Mouse (Mus musculus): ENCODE measurements around the gene Zfp281. TPM values are rescaled to one million over a fixed set of nuclear protein-coding genes. Genes with fewer than 3 reads are reported as not detected.

Zfp281 gene
- 33.6 and 37.0 TPM in 2 replicates for polyA plus RNA-seq (2016; fragmentation: Nextera tagmentation; extraction: Ambion mirVana)

- H3K9ac ChIP-seq, result peak within 1 kb of the TSS; percentile 97
- H3K4me3 ChIP-seq, result peak within 1 kb of the TSS; percentile 90
- peak; percentile 98 for ATAC-seq (ENCODE audit: low FRiP score)
- peaks cover 20% of the 10 kb centered on the region for H3K36me3 ChIP-seq
- H3K4me2 ChIP-seq (replicated peaks), result peak within 1 kb of the TSS; percentile 93
- H3K4me1 ChIP-seq, result peaks cover 33% of the 10 kb centered on the region
- 2% methylated on average over 45 of the region's 45 CpGs for WGBS
- peak within 1 kb of the TSS; percentile 91 for H3K27ac ChIP-seq
- H3K9me3 ChIP-seq (replicated peaks), result no peaks in the 10 kb centered on the region
- H3K27me3 ChIP-seq, result no peaks in the 10 kb centered on the region
Observed at GRCm38 (mm10) chr1:136624146-136625018, at the start of gene Zfp281. Gene Zfp281, plus strand, starts transcription at chr1:136624901.

DNA sequence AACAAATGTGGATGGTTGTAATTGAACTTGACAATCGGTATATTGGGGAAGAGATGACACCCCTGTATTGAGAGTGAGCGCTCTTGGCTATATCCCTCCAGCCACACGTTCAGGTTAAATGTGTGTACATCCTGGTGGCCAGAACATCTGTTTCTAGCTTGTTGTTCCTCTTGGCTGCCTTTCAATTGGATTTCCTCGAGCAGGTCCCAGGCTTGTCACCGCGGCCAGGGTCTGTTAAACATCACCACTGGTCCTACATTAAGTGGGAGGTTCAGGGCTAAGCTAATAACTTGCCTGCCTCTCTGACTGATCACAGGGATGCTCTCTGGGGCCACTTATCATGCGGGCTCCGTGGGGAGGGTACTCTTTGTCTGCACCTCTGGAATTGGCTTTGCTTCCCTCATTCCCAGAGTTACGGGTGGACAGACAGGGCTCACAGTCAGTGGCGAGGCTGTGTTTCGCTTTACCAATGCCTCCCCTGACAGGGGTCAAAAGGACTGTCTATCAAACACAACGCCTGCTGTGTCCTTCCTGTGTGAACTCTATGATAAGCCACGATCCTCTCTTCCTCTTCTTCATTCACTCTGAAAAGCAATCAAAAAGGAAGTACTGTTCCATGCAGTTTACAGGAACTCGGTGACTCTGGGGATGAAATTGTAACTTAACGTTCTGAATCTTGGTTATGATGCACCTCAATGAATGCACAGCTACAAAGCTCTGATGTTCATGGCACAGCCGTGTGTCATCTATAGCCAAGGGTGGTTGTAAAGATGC, 46.6 kb upstream of the Zfp281 start:
- Histone ChIP-seq H3K27ac (no peak overlapping the region), H3K36me3 (no peaks in the 10 kb centered on the region), H3K4me1 (peaks cover 8% of the 10 kb centered on the region), H3K4me3 (no peak overlapping the region), H3K9ac (no peak overlapping the region), H3K9me3 (replicated peaks) (no peaks in the 10 kb centered on the region), H3K4me2 (replicated peaks) (no peak overlapping the region), H3K27me3 (no peaks in the 10 kb centered on the region)
- ATAC-seq (ENCODE audit: low FRiP score), result peak; percentile 78
- WGBS, result 30% methylated on average over 16 of the region's 16 CpGs

DNA sequence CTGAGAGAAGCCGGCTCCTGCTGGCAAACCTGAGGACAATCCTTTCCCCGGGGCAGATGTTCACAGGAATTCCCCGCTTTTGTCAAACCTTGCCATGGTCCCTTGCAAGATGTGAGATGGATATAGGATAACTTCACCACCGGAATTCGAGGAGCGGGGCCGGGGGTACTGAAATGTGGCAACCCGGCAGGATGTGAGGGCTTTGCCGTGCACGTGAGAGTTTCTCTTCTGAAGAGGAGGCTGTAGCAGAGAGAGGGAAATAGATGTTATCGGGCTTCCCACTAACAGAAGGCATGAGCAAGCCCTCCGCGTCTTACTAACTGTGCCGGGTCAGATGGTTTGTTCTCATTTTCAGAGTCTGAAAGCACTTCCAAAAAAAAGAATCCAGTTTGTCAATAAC, 45.3 kb upstream of the Zfp281 start:
- Histone ChIP-seq H3K27ac (no peak overlapping the region), H3K4me1 (peaks cover 8% of the 10 kb centered on the region), H3K9ac (no peak overlapping the region), H3K4me3 (no peak overlapping the region), H3K27me3 (no peaks in the 10 kb centered on the region), H3K9me3 (replicated peaks) (no peaks in the 10 kb centered on the region), H3K36me3 (no peaks in the 10 kb centered on the region), H3K4me2 (replicated peaks) (no peak overlapping the region)
- no peak for ATAC-seq (ENCODE audit: low FRiP score)
- 83% methylated on average over 14 of the region's 14 CpGs for WGBS

- 91% methylated on average over 8 of the region's 8 CpGs for WGBS
- no peak overlapping the region for H3K4me3 ChIP-seq
- peaks cover 8% of the 10 kb centered on the region for H3K4me1 ChIP-seq
- no peaks in the 10 kb centered on the region for H3K9me3 ChIP-seq (replicated peaks)
- H3K4me2 ChIP-seq (replicated peaks), result no peak overlapping the region
- no peak overlapping the region for H3K27ac ChIP-seq
- ATAC-seq (ENCODE audit: low FRiP score), result no peak
- H3K27me3 ChIP-seq, result no peaks in the 10 kb centered on the region
- no peak overlapping the region for H3K9ac ChIP-seq
- H3K36me3 ChIP-seq, result no peaks in the 10 kb centered on the region
Observed at GRCm38 (mm10) chr1:136580266-136580665, 44.4 kb upstream of the Zfp281 start.

DNA sequence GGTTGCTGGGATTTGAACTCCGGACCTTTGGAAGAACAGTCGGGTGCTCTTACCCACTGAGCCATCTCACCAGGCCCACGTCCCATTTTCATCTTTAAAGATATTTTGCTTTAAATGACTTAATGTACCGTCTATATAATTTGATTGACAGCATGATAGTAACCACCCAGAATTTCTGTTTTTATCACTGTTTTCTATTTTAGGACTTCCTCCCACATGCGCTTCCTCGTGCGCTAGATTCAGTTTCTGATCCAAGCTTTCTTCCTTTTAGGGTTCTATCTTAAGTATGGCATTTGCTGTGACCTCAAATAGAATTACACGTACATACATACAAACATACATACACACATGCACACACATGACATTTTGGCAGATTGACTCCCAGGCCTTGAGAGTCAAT, 42.9 kb upstream of the Zfp281 start:
- H3K36me3 ChIP-seq, result no peaks in the 10 kb centered on the region
- H3K9ac ChIP-seq, result no peak overlapping the region
- H3K4me1 ChIP-seq, result peaks cover 6% of the 10 kb centered on the region
- ATAC-seq (ENCODE audit: low FRiP score), result no peak
- no peak overlapping the region for H3K4me3 ChIP-seq
- no peaks in the 10 kb centered on the region for H3K27me3 ChIP-seq
- 88% methylated on average over 8 of the region's 8 CpGs for WGBS
- no peak overlapping the region for H3K4me2 ChIP-seq (replicated peaks)
- no peaks in the 10 kb centered on the region for H3K9me3 ChIP-seq (replicated peaks)
- H3K27ac ChIP-seq, result no peak overlapping the region

DNA sequence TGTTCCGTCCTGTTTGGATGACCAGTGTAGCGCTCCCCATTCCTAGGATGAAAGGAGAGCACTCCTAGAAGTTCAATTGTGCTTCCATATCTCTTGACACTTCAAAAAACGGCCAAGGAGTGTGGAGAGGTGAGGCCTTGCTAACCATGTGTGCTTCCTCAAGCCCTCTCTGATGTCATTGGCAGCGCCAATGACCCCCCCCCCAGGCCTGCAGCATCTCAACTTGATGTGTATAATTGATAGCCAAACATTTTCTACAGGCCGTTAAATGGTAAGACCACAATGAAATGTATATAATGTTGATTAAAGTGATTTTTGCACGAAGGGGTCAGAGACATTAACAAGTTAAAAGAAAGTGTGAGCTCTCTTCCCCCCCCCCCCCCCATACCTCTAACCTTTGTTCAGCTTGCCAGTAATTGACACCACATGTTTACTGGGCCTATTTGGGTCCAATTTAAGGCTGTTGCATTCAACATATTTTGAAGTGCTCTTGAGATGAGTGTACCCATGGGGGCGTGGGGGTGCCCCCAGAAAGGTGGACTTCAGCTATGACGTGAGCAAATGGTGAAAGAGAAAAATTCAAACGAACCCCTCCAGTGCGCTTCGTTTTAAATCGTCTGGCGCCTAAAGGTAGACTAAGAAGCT, 36.8 kb upstream of the Zfp281 start:
- no peak overlapping the region for H3K4me2 ChIP-seq (replicated peaks)
- peaks cover 9% of the 10 kb centered on the region for H3K4me1 ChIP-seq
- no peak overlapping the region for H3K9ac ChIP-seq
- no peaks in the 10 kb centered on the region for H3K27me3 ChIP-seq
- H3K9me3 ChIP-seq (replicated peaks), result no peaks in the 10 kb centered on the region
- no peak overlapping the region for H3K4me3 ChIP-seq
- no peaks in the 10 kb centered on the region for H3K36me3 ChIP-seq
- WGBS, result 75% methylated on average over 13 of the region's 13 CpGs
- no peak overlapping the region for H3K27ac ChIP-seq
- ATAC-seq (ENCODE audit: low FRiP score), result no peak

DNA sequence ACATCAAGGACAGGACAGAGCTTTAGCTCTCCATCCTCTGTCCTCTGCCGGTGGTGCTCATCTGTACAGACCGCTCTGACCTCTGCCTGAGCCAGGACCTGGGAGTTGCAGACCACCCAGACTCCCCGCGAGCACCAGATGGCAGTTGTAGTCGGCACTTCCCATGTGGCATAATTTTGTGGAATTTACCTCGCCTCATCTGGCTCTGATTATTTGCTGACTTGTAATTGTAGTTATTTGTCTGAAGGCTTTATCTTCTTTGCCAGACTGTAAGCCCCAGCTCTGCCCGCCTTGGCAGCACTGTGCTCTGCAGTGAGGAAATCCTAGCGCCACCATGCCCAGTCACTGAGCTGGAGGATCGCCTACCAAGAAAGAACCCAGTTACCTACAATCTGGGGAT, 35.8 kb upstream of the Zfp281 start:
- no peak overlapping the region; the same call in 1 of the 2 replicates for H3K27ac ChIP-seq
- H3K9ac ChIP-seq, result no peak overlapping the region

DNA sequence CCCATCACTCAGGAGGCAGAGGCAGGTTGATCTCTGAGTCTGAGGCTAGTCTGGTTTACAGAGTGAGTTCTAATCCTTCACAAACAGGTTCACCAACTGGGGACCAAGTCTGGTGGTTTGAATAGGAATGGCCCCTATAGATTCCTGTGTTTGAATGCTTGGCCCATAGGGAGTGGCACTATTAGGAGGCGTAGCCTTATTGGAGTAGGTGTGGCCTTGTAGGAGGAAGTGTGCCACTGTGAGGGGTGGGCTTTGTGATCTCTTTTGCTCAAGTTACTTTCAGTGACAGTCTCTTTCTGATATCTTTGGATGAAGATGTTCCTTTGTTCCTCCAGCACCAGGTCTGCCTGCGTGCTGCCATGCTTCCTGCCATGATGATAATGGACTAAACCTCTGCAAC, 32.0 kb upstream of the Zfp281 start:
- WGBS, result 86% methylated on average over 2 of the region's 2 CpGs
- H3K9me3 ChIP-seq (replicated peaks), result no peaks in the 10 kb centered on the region
- no peak overlapping the region for H3K9ac ChIP-seq
- no peak overlapping the region for H3K27ac ChIP-seq
- H3K4me1 ChIP-seq, result peaks cover 9% of the 10 kb centered on the region
- ATAC-seq (ENCODE audit: low FRiP score), result no peak
- no peaks in the 10 kb centered on the region for H3K27me3 ChIP-seq
- H3K4me3 ChIP-seq, result no peak overlapping the region
- H3K36me3 ChIP-seq, result no peaks in the 10 kb centered on the region
- no peak overlapping the region for H3K4me2 ChIP-seq (replicated peaks)

More for the DNA sequence above, 35.8 kb upstream of the Zfp281 start:
- Histone ChIP-seq H3K4me1 (peaks cover 9% of the 10 kb centered on the region), H3K9me3 (replicated peaks) (no peaks in the 10 kb centered on the region), H3K36me3 (no peaks in the 10 kb centered on the region), H3K4me3 (peak overlapping the region; percentile 12; the same call in 1 of the 2 replicates), H3K4me2 (replicated peaks) (peak overlapping the region; percentile 47), H3K27me3 (no peaks in the 10 kb centered on the region)
- ATAC-seq (ENCODE audit: low FRiP score), result 0 out of 2 replicates have a peak, but pooled peaks have one; percentile 52
- WGBS, result 15% methylated on average over 9 of the region's 9 CpGs

DNA sequence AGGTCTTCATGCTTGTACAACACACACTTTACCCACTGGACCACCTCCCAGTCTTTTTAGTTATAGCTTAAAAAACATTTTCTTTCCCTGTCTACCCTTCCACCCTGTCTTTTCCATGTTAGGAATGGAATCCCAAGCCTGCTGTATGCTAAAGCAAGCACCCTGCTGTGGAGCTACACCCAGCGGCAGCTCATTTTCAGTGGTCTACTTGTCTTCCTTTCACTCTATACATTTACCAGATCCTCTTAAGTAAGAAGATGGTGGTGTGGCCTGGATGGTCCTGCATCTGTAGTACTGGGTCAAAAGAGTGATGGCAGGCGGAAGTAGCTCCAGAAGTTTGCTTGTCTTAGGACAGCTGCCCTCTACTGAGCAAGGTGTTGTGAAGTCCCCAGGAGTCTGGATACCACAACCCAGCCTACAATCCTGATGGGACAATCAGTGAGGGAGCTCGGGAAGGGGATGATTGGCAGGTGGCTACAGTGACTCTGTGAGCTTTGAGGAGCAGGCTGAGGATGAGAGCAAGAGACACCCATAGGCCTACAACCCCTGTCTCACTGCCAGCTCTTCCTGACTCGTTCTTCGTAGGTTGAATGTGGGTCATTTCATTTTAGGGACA, 30.4 kb upstream of the Zfp281 start:
- Histone ChIP-seq H3K4me3 (no peak overlapping the region), H3K4me2 (replicated peaks) (no peak overlapping the region), H3K27me3 (no peaks in the 10 kb centered on the region), H3K36me3 (no peaks in the 10 kb centered on the region), H3K27ac (no peak overlapping the region), H3K9me3 (replicated peaks) (no peaks in the 10 kb centered on the region), H3K9ac (no peak overlapping the region), H3K4me1 (no peaks in the 10 kb centered on the region)
- WGBS, result 83% methylated on average over 5 of the region's 5 CpGs
- ATAC-seq (ENCODE audit: low FRiP score), result no peak

GRCm38 (mm10) chr1:136596821-136597220, 27.9 kb upstream of the Zfp281 start:
- Histone ChIP-seq H3K4me1 (no peaks in the 10 kb centered on the region), H3K9ac (no peak overlapping the region), H3K4me2 (replicated peaks) (no peak overlapping the region), H3K27ac (no peak overlapping the region), H3K36me3 (no peaks in the 10 kb centered on the region), H3K4me3 (no peak overlapping the region), H3K27me3 (no peaks in the 10 kb centered on the region), H3K9me3 (replicated peaks) (no peaks in the 10 kb centered on the region)
- ATAC-seq (ENCODE audit: low FRiP score), result no peak
- 84% methylated on average over 2 of the region's 2 CpGs for WGBS

DNA sequence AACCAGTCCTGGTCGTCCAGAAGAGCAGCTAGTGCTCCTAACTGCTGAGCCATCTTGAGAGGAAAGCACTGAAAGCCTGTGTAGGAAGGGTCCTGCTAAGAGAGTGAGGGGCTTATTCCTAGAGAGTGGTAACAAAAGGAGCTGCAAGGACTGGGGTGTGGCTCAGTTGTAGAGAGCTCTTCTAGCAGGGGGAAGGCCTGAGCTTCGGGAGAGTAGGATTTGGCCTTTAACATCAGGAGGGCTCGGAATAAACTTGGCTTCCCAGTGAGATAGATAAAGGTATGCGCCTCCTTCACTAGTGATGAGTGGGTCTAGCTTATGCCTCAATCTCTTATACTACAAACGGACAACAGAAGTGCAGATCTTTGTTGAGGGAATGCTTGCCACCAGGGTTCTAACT, 26.4 kb upstream of the Zfp281 start:
- Histone ChIP-seq H3K9ac (no peak overlapping the region), H3K4me3 (no peak overlapping the region), H3K27me3 (no peaks in the 10 kb centered on the region), H3K4me2 (replicated peaks) (no peak overlapping the region), H3K9me3 (replicated peaks) (no peaks in the 10 kb centered on the region), H3K4me1 (no peaks in the 10 kb centered on the region), H3K36me3 (no peaks in the 10 kb centered on the region), H3K27ac (no peak overlapping the region)
- no peak for ATAC-seq (ENCODE audit: low FRiP score)
- 68% methylated on average over 5 of the region's 5 CpGs for WGBS

DNA sequence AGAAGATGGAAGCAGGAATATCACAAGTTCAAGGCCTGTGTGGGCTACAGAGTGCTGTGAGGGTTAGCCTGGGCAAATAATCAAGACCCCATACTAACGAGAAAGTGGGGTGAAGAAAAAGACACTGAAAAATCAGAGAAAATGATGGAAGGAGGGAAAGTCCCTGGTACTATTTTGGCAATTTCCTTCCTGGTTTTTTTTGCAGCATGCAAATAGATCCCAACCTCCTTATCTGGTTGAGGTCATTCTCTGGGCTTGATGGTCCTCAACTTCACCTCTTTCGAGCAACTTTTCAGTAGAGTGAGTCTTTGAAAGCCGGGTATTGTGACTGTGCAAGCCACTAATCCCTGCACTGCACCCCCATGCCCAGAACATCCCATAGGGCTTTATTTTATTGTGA, 24.6 kb upstream of the Zfp281 start:
- ATAC-seq (ENCODE audit: low FRiP score), result no peak
- Histone ChIP-seq H3K9ac (no peak overlapping the region), H3K4me2 (replicated peaks) (no peak overlapping the region), H3K4me3 (no peak overlapping the region), H3K27ac (no peak overlapping the region), H3K9me3 (replicated peaks) (no peaks in the 10 kb centered on the region), H3K36me3 (no peaks in the 10 kb centered on the region), H3K4me1 (no peaks in the 10 kb centered on the region), H3K27me3 (no peaks in the 10 kb centered on the region)
- WGBS, result 84% methylated on average over 3 of the region's 3 CpGs
